Mouse (Mus musculus): Measurements from ENCODE around the gene Serhl. TPM values are rescaled to one million over a fixed set of nuclear protein-coding genes. Genes with fewer than 3 reads are reported as not detected.
"Not testable (repeated sequence)": the region's sequence is repeated elsewhere in the genome, so short reads cannot be mapped to it uniquely, and the experiment has no call there.

Gene Serhl
- polyA plus RNA-seq, 1 experiment from 2014 or later, result 61.0 TPM

DNA sequence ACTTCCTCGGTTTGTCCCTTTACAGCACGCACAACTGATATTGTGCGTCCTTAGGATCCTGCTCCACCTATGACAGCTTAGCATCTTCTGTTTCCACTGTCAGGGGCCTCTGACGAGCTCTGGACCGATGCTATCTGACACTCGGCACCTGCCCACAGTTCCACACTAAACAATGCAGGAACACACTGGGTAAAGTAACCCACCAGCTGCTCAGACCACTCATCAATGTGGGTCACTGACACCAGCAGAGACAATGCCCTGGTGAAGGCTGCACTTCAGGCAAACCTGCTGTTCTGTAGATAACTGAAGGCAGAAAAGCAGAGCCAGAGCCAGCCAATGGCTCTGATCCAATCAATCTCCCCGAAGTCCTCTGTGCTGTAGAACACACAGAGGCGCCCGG, 37.3 kb downstream of the Serhl start:
- no peaks in the 10 kb centered on the region for H3K9me3 ChIP-seq
- peaks cover 6% of the 10 kb centered on the region for H3K4me1 ChIP-seq
- no peak overlapping the region for H3K9ac ChIP-seq
- H3K36me3 ChIP-seq, result peaks cover 69% of the 10 kb centered on the region
- H3K27me3 ChIP-seq (replicated peaks), result no peaks in the 10 kb centered on the region
- ATAC-seq (ENCODE audit: extremely low read depth, insufficient number of reproducible peaks, low FRiP score, low TSS enrichment), result no peak
- H3K4me3 ChIP-seq, result no peak overlapping the region
- H3K27ac ChIP-seq (replicated peaks), result no peak overlapping the region
- 88% methylated on average over 9 of the region's 9 CpGs for WGBS
- H3K4me2 ChIP-seq, result no peak overlapping the region

DNA sequence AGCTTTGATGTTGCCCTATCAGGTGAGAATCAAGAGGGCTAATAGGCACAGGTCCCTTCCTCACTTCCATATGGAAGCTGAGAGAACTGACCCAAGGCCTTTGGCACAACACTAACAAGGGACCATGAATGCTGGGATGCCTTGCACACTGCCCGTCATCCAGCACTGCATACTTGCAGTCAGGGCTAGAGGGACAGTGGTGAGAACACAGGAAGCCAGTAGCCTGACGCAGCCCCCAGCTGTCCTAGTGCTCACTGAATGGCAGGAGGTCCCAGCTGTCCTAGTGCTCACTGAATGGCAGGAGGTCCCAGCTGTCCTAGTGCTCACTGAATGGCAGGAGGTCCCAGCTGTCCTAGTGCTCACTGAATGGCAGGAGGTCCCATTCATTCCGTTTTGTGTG, 37.7 kb downstream of the Serhl start:
- not testable (repeated sequence) for H3K4me1 ChIP-seq; H3K4me3 ChIP-seq; H3K9ac ChIP-seq; H3K9me3 ChIP-seq; H3K27me3 ChIP-seq (replicated peaks); ATAC-seq (ENCODE audit: extremely low read depth, insufficient number of reproducible peaks, low FRiP score, low TSS enrichment); H3K27ac ChIP-seq (replicated peaks); H3K4me2 ChIP-seq
- peaks cover 74% of the 10 kb centered on the region for H3K36me3 ChIP-seq
- 84% methylated on average over 3 of the region's 3 CpGs for WGBS

DNA sequence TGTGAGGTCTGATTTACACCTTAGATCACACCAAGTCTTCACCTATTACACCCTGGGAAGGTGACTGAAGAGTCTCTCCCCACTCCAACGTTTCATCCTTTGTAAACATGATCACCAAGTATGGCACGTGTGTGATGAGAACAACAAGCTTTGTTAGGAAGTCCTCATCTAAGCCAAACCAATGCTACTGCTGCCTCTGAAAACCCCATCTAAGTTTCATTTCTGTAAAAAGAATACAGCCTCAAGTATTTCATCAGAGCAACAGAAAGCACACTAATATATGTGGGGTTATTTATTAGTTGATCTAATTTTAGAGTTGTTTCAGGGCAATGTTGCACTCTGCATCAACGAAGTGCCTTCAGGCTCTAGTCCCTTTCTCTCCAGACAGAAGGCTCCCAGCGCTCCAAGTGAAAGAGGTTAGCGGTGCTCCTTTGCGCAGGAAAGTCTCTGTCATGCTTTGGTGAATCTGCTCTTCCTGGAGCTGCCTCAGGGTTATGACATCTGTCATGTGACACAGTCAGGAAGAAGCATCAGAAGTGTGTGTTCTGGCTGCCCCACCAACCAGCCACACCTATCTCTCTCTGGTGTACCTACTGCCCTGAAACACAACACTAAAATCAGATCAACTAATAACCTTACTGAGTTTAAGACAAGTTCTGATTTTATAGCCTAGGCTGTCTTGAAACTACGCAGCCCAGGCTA, 40.4 kb downstream of the Serhl start:
- Histone ChIP-seq H3K27me3 (replicated peaks) (no peaks in the 10 kb centered on the region), H3K4me2 (no peak overlapping the region), H3K9me3 (no peaks in the 10 kb centered on the region), H3K9ac (no peak overlapping the region), H3K4me3 (no peak overlapping the region), H3K36me3 (peaks cover 97% of the 10 kb centered on the region), H3K4me1 (no peaks in the 10 kb centered on the region), H3K27ac (replicated peaks) (no peak overlapping the region)
- no peak for ATAC-seq (ENCODE audit: extremely low read depth, insufficient number of reproducible peaks, low FRiP score, low TSS enrichment)
- 91% methylated on average over 7 of the region's 7 CpGs for WGBS

DNA sequence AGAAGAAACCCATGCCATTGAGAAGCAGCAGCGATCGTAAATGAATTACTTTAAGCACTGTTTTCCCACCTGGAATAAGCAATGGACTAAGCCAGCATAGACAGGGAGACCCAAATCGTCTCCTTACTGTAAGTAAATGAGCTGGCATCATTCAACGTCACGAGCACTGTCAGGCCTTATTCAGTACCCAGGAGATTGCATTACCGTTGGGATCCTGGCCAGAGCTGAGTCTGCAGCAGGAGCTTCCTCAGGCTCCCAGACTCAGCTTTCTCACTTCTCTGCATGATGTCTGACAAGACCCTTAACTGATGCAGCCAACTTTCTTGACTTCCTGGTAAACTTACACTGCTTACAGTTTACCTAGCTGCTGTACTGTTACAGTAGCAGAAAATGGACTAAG, 45.4 kb downstream of the Serhl start:
- no peak overlapping the region for H3K27ac ChIP-seq (replicated peaks)
- H3K27me3 ChIP-seq (replicated peaks), result no peaks in the 10 kb centered on the region
- no peaks in the 10 kb centered on the region for H3K9me3 ChIP-seq
- no peak overlapping the region for H3K4me3 ChIP-seq
- WGBS, result 84% methylated on average over 6 of the region's 6 CpGs
- no peak overlapping the region for H3K4me2 ChIP-seq
- no peak overlapping the region for H3K9ac ChIP-seq
- H3K4me1 ChIP-seq, result no peaks in the 10 kb centered on the region
- no peak for ATAC-seq (ENCODE audit: extremely low read depth, insufficient number of reproducible peaks, low FRiP score, low TSS enrichment)
- peaks cover 96% of the 10 kb centered on the region for H3K36me3 ChIP-seq

DNA sequence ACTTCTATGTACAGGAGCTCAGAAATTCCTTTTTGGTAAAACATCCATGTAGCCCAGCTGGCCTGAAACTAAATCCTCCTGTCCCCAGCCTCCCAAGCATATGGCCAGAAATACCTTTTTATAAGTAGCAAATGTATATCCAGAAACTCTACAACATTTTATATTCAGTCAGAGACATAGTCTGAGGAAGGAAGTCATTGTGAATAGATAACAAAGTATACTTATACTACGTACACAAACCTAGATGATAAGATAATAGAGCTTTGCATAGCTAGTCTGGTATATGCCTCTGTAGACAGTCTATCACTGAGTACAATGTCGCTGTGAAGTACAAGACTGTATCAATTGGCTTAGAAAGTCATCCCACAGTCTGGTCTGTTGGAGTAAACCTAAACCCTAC, 46.3 kb downstream of the Serhl start:
- H3K27ac ChIP-seq (replicated peaks), result no peak overlapping the region
- H3K9me3 ChIP-seq, result no peaks in the 10 kb centered on the region
- H3K4me2 ChIP-seq, result no peak overlapping the region
- H3K27me3 ChIP-seq (replicated peaks), result no peaks in the 10 kb centered on the region
- H3K4me3 ChIP-seq, result no peak overlapping the region
- 60% methylated on average over 2 of the region's 2 CpGs for WGBS
- ATAC-seq (ENCODE audit: extremely low read depth, insufficient number of reproducible peaks, low FRiP score, low TSS enrichment), result no peak
- H3K36me3 ChIP-seq, result peaks cover 86% of the 10 kb centered on the region
- H3K4me1 ChIP-seq, result peaks cover 4% of the 10 kb centered on the region; the same call in 1 of the 2 replicates
- H3K9ac ChIP-seq, result no peak overlapping the region

DNA sequence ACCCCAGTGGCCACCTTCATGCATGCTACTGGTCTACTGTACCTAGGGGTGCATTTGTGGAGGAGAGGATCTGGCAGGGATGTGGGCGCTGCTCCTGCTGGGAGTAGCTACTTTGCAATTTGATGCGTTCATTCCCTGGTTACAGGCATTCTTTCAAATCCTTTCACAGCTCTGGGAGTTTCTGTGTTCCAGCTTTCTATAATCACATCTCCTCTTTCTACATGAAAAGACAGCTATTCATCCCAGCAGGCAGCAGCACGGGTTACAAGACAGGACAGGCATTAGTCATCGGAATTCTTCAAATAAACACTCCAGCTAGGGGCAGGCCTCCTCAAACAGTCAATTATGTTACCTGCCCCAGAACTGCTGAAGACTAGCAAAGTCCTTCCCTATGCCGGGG, 53.6 kb downstream of the Serhl start:
- H3K27ac ChIP-seq (replicated peaks), result no peak overlapping the region
- no peak overlapping the region for H3K4me3 ChIP-seq
- no peaks in the 10 kb centered on the region for H3K27me3 ChIP-seq (replicated peaks)
- 52% methylated on average over 5 of the region's 5 CpGs for WGBS
- H3K9me3 ChIP-seq, result no peaks in the 10 kb centered on the region
- H3K4me2 ChIP-seq, result no peak overlapping the region
- H3K9ac ChIP-seq, result 0 out of 2 replicates have a peak overlapping the region, but pooled peaks have one; percentile 14
- H3K4me1 ChIP-seq, result peaks cover 46% of the 10 kb centered on the region
- no peak for ATAC-seq (ENCODE audit: extremely low read depth, insufficient number of reproducible peaks, low FRiP score, low TSS enrichment)
- H3K36me3 ChIP-seq, result peaks cover 56% of the 10 kb centered on the region

DNA sequence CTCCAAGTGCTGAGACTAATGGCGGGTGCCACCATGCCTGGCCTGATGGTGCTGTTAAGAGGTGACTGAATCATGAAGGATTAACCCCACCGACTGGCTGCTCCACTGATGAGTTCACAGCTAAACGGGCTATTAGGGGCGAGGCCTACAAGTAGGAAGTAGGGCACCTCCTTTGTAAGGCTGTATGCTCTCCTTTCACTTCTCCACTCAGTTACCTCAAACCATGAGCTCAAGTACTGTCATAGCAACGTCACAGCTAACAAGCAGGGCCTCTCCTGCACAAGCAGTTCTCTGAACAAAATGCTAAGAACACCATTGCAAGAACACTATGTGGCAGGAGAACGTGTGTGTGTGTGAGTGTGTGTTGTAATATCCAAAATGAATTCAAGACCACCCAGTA, 56.2 kb downstream of the Serhl start:
- ATAC-seq (ENCODE audit: extremely low read depth, insufficient number of reproducible peaks, low FRiP score, low TSS enrichment), result no peak
- Histone ChIP-seq H3K27ac (replicated peaks) (no peak overlapping the region), H3K9ac (no peak overlapping the region), H3K4me3 (no peak overlapping the region), H3K4me2 (no peak overlapping the region), H3K9me3 (no peaks in the 10 kb centered on the region), H3K36me3 (peaks cover 42% of the 10 kb centered on the region), H3K27me3 (replicated peaks) (no peaks in the 10 kb centered on the region), H3K4me1 (peaks cover 53% of the 10 kb centered on the region)
- 81% methylated on average over 6 of the region's 6 CpGs for WGBS

DNA sequence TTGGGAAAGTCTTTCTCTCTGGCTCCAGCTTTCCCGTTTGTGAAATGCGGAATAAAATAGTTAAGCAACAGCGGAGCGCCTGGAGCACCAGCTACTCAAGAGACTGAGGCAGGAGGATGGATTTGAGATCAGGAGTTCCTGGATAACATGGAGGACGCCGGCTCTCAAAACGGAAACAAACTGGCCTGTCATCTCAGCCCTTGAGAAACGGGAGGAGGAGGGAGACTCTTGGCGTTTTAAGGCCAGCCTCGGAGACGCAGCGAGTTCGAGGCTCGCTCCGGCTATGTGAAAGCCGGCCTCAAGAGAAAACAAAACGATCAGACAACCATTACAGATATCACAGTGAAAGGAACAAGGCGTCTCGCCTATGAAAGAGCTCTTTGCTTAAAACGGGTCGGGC, 59.1 kb downstream of the Serhl start:
- WGBS, result 3% methylated on average over 21 of the region's 21 CpGs
- peak overlapping the region; percentile 79 for H3K4me2 ChIP-seq
- ATAC-seq (ENCODE audit: extremely low read depth, insufficient number of reproducible peaks, low FRiP score, low TSS enrichment), result no peak

DNA sequence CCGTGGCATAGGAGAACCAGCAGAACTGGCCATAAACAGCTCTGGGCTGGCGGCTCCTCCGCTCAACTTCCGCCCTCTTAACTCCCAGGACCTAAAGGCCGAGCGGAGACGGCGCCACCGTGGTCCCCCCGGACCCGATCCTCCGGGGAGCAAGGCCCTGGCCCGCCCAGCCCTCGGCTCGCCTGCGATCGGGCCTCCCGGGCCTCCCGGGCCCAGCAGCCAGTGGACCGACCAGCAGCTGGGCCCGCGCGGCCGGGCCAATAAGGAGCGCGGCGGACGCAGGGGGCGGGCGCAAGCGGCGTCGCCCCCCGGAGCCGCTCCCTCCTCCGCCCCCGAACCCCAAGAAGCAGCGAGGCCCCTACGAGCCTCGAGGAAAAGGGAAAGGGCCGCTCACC, 59.5 kb downstream of the Serhl start:
- Histone ChIP-seq H3K4me2 (peak overlapping the region; percentile 79), H3K9ac (peak overlapping the region; percentile 97), H3K27ac (replicated peaks) (peak overlapping the region; percentile 96), H3K36me3 (peaks cover 41% of the 10 kb centered on the region), H3K4me1 (peaks cover 23% of the 10 kb centered on the region), H3K27me3 (replicated peaks) (no peaks in the 10 kb centered on the region), H3K4me3 (peak overlapping the region; percentile 82), H3K9me3 (no peaks in the 10 kb centered on the region)
- peak; percentile 87 for ATAC-seq (ENCODE audit: extremely low read depth, insufficient number of reproducible peaks, low FRiP score, low TSS enrichment)
- 0% methylated on average over 39 of the region's 41 CpGs for WGBS

More for the DNA sequence above, 59.1 kb downstream of the Serhl start:
- peak overlapping the region; percentile 82 for H3K4me3 ChIP-seq
- H3K9me3 ChIP-seq, result no peaks in the 10 kb centered on the region
- H3K9ac ChIP-seq, result peak overlapping the region; percentile 97
- H3K27me3 ChIP-seq (replicated peaks), result no peaks in the 10 kb centered on the region
- H3K36me3 ChIP-seq, result peaks cover 37% of the 10 kb centered on the region
- H3K27ac ChIP-seq (replicated peaks), result peak overlapping the region; percentile 96
- peaks cover 26% of the 10 kb centered on the region for H3K4me1 ChIP-seq

DNA sequence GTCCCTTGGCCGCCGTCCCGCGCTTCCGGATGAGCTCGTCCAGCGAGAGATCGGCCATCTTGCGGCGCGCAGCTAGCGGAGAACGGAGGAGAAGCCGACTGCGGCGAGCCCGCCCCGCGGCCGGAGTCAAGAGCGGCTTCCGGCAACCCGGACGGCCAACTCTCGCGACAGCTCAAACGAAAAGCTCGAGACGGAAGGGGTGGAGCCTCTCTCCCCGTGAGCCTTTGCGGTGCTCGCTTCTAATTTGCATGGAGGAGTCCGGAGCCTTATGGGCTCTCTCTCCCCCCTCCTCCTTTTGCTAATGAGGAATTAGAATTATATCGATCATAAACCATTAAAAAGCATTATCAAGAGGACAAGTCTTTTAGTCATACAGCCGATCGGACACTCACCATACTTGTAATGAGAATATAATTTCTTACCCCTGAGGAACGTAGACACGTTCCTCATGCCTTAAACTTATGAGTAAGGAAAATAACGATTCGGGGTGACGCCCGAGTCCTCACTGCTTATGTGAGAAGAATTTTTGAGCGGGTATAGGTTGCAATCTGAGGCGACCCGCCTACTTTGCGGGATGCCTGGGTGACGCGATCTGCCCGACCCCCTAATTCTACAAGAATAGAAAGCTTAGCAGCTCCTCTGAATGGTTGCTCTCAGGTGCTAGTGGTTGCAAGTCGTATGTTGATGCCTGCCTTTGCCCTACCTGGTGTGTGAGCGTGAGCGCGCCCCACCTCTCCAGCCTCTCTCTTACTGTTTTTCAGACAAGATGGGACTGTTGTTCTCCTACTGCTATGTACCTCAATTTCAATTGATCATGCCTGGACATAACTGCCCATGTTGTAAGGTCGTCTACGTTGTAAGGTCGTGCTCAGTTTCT, 60.1 kb downstream of the Serhl start, which contains the start of gene Poldip3:
Poldip3 (minus strand) TSS at position 189 of the 877 bp plus-strand sequence.
- H3K36me3 ChIP-seq, result peaks cover 41% of the 10 kb centered on the region
- under 1% methylated on average over 56 of the region's 56 CpGs for WGBS
- ATAC-seq (ENCODE audit: extremely low read depth, insufficient number of reproducible peaks, low FRiP score, low TSS enrichment), result peak; percentile 88
- no peaks in the 10 kb centered on the region for H3K27me3 ChIP-seq (replicated peaks)
- peak within 1 kb of the TSS; percentile 82 for H3K4me3 ChIP-seq
- H3K27ac ChIP-seq (replicated peaks), result peak within 1 kb of the TSS; percentile 96
- H3K4me1 ChIP-seq, result peaks cover 18% of the 10 kb centered on the region
- no peaks in the 10 kb centered on the region for H3K9me3 ChIP-seq
- peak within 1 kb of the TSS; percentile 97 for H3K9ac ChIP-seq
- peak within 1 kb of the TSS; percentile 79 for H3K4me2 ChIP-seq

DNA sequence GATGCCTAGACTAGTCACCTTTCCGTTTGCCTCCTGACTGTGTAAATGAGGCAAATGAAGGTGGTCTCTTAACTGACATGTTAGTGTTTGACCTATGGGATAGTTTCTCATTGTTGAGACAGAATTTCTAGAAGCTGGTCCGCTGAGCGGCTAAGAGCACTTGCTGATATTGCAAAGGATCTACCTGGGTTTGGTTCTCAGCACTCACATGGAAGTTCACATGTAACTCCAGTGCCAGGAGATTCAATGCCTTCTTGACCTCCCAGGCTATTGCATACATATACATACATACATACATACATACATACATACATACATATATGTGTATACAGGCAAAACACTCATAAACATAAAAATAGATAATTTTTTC, 60.8 kb downstream of the Serhl start:
- peak overlapping the region; percentile 79 for H3K4me2 ChIP-seq
- WGBS, result 19% methylated on average over 3 of the region's 3 CpGs
- peak overlapping the region; percentile 82 for H3K4me3 ChIP-seq
- H3K9ac ChIP-seq, result peak overlapping the region; percentile 97
- peak overlapping the region; percentile 96 for H3K27ac ChIP-seq (replicated peaks)
- H3K4me1 ChIP-seq, result peaks cover 18% of the 10 kb centered on the region
- ATAC-seq (ENCODE audit: extremely low read depth, insufficient number of reproducible peaks, low FRiP score, low TSS enrichment), result no peak
- no peaks in the 10 kb centered on the region for H3K9me3 ChIP-seq
- H3K36me3 ChIP-seq, result peaks cover 39% of the 10 kb centered on the region
- H3K27me3 ChIP-seq (replicated peaks), result no peaks in the 10 kb centered on the region

Data from heart, embryonic 13.5 days (tissue).